Mouse (Mus musculus): ENCODE results near the gene Stk25. TPM values are rescaled to one million over a fixed set of nuclear protein-coding genes. Genes with fewer than 3 reads are reported as not detected.
A peak's percentile ranks its signal among the peaks of the same experiment; 100 is the strongest.

Gene Stk25
- total RNA-seq, 4 experiments from 2014 or later, result 378 to 407 (median 393) TPM

DNA sequence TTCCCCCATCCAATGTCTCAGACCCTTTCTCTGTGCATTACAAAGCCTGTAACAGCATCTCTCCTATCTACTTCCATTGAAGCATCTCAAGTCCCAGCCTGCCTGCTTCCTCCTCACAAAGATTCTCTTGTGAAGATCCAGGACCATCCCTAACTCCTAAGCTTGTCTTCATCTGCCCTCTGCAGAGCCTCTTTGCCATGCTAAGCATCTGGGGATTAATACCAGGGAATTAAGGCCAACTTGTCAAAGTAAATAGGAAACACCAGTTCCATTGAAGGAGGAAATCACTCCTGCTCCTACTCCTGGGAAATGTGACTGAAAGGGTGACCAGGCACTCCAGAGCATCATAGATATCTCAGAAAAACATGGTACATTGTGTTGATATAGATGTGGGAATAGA lies 11.5 kb upstream of the Stk25 start:
- DNase-seq (ENCODE audit: low spot score in 2 of 2), result no peak

- DNase-seq (ENCODE audit: low spot score in 2 of 2), result no peak
Measured at GRCm38 (mm10) chr1:93668791-93669548, 10.5 kb upstream of the Stk25 start.

GRCm38 (mm10) chr1:93667760-93668400 lies 9.4 kb upstream of the Stk25 start:
- DNase-seq (ENCODE audit: low spot score in 2 of 2), result no peak

DNA sequence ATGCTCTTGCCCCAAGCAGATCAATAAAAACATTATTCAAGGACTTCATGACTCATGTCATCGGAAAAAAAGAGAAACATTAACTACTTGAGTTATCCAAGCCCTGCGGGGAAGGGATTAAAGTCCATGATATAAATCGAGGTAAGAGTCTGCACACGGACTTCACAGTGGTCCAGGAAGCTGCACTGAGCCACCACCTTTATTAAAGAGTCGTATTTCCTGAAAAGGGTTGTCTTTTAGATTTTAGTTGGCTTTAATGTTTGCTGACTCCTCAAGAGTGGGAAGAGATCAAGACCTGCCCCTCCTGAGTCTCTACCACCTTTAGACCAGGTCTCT lies 1.5 kb downstream of the Stk25 start:
- no peak for DNase-seq (ENCODE audit: low spot score in 2 of 2)

DNA sequence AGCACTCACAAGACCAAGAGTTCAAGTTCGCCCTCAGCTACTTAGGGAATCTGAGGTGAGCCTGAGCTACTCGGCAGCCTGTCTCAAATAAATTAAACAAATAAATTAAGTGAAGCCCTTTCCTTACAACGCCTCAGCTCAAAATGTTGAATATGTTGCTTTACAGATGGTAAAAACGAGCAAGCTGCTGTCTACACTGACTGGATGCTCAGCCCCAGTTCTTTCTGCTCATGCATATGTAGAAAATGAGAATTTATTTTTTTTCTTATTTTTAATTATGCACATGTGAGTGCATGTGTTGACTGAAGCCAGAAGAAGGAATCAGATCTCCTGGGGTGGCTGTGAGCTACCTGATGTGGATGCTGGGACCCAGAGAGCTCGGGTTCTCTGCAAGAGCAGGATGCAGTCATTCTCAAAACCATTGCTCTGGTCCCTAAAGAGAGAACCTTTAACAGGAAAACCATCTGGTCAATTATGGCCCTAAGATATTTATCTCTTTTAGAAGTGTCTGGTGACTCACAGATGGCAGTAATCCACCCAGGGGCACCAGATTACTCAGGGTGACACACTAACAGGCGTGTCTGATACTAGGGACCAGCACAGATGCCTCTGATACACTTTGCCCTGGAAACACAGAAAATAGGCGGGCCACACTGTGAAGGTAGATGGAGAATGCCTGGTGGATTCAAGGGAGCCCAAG lies 2.0 kb downstream of the Stk25 start:
- no peak for DNase-seq (ENCODE audit: low spot score in 2 of 2)

- no peak for DNase-seq (ENCODE audit: low spot score in 2 of 2)
Measured at GRCm38 (mm10) chr1:93654798-93655197, 3.7 kb downstream of the Stk25 start.

DNA sequence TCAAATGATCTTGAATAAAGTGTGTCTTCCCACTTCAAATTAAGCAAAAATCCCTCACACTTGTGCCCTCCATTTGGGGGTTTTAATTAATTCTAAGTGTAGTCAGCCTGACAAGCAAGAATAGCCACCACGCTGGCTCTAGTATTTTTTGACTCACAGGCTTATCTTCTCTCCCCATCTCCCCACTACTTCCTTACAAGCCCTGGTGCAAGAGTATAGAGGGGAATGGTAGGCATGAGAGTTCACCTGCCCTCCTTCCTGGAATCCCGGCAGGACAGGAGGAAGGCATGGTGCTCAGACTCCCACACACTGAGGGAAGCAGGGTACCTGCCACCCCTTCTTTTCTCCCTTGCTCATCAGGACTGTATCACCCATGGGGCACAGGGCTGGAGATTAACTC lies 4.2 kb downstream of the Stk25 start:
- no peak for DNase-seq (ENCODE audit: low spot score in 2 of 2)

DNA sequence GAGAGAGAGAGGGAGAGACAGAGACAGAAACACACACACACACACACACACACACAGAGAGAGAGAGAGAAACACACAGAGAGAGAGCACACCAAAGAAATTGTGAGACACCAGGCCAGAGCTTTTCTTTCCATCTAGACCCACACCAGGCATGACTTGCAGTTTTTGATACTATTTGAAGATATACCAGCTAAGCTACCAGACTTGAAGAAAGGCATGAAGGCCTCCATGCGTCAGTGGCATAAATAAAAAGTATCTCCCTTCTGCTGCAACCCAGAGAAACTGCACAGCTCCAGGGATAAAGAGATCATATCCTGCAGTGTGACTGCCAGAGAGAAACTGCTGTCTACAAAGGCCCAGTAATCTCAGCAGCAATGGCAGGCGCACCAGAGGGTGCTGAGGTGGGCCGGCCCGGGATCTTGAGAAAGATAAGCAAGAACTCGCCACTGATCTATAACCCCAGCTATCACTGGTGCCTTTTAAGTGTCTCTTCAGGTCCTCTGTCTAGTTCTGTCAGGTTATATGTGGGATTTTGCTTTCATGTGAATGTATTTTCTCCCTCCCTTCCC lies 8.8 kb downstream of the Stk25 start:
- no peak for DNase-seq (ENCODE audit: low spot score in 2 of 2)

DNA sequence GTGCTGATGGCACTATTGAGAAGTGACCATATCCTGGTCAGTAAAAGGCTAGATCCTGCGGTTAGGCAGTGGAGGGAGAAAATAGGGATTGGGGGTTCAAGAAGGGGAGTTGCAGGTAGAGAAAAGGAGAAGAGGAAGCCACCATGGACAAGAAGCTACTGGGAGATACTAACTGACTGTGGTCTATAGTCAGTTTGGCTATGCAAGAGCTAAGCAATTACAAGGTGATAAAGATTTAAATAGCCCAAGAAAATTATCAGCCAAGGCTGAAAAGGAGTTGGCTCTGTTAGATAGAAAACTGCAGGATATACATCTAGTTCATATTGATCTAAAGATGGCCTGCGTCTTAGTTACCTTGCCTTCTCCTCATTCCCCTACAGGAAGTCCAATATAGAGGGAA lies 15.8 kb downstream of the Stk25 start:
- no peak for DNase-seq (ENCODE audit: low spot score in 2 of 2)

DNA sequence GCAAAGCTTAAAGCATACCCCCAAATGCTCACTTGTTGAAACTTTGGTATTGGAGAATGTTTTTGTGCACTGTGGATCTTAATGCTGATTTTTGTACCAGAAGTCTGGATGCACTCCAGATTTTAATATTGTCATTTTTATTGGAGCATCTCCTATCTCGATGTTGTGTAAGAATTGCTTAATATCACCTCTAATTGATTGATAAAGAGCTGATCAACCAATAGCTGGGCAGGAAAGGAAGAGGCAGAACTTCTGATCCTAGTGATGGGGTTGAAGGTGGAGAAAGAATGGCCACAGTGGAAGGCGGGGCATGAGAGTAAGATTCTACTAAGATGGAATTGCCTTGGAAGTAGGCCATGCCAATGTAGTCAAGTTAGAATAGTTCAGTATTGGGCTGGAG lies 16.5 kb downstream of the Stk25 start:
- DNase-seq (ENCODE audit: low spot score in 2 of 2), result no peak

DNA sequence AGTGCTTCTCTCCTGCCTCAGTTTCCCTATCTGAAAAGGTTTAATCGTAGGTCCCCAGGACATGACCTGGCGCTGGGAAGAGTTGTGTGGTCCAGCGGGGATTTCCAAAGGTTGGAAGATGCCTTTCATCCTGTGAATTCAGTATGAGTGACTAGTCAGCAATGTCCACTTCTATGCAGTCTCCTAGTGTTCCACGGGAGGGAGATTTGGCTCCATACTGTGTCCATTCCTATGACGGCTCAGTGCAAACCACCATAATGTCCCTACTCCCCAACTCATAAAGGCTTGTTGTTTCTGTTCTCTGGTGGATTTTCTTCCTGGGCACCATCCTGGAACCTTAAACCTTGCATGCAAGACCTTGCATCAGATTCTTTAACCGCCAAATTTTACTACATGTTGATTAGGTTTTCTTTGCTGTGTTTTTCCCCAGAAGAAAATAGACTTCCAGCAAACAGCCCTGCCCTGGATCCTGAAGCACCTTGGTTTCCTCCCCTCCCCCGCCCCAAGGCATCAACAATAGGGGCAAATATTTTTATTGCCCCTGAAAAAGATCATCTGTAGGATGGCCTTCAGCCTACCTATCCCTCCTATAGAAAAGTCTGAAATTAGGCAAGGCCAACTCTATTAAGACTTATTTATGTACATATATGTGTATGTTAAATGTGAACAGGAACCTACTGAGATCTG lies 22.1 kb downstream of the Stk25 start:
- DNase-seq (ENCODE audit: low spot score in 2 of 2), result no peak

DNA sequence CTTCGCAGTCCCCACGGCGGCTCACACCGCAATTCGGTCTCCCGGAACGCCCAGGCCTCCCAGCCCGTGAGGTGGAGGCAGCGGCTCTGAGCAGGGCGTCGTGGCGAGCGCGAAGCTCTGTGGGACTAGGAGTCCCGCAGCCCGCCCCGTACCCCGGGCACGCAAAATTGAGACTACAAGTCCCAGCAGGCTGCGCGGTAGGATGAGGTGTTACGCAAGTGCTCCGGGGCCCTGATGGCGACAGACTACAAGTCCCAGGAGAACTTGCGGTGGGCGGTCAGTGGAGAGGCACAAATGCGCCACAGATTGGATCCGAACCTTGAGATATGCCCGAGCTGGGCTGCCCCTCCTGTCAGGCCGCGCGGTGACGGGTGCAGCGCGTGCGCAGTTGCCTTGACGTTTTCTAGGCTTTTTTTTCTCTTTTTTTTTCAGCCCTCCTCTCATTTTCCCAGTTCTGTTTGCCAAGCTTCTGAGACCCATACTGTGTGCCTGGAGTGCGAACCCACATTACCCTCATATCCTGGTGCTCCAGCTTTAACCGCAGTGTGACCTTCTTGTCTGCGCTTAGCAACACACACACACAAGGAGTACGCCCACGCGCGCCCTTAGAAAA lies 22.8 kb downstream of the Stk25 start:
- DNase-seq (ENCODE audit: low spot score in 2 of 2), result peak; percentile 99 to 100

GRCm38 (mm10) chr1:93635091-93635579 lies 23.3 kb downstream of the Stk25 start:
- DNase-seq (ENCODE audit: low spot score in 2 of 2), result peak; percentile 50 to 56

- DNase-seq (ENCODE audit: low spot score in 2 of 2), result peak; percentile 67
Measured at GRCm38 (mm10) chr1:93634481-93634891, 24.0 kb downstream of the Stk25 start.

DNA sequence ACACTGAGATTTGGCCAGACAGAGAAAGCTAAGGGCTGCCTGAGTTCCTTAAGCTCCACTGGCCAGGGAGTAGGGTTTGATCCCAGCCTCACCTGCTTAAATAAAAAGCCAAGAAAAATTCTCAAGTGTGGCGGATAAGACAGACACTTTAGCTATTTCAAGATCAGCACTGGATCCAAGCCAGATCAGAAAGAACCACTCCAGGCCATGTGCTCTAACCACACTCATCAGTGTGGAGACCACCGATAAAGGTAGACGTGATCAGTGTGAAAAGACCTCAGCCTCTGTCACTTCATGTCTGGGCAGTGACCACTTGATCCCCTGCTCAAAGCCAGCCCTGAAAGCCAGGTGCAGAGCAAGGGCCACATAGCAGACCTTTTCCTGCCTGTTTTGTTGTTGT lies 25.7 kb downstream of the Stk25 start:
- no peak for DNase-seq (ENCODE audit: low spot score in 2 of 2)

GRCm38 (mm10) chr1:93630796-93631195 lies 27.7 kb downstream of the Stk25 start:
- DNase-seq (ENCODE audit: low spot score in 2 of 2), result no peak

GRCm38 (mm10) chr1:93624502-93624901 lies 34.0 kb downstream of the Stk25 start:
- no peak for DNase-seq (ENCODE audit: low spot score in 2 of 2)

- no peak for DNase-seq (ENCODE audit: low spot score in 2 of 2)
Measured at GRCm38 (mm10) chr1:93618948-93619347, 39.5 kb downstream of the Stk25 start.

DNA sequence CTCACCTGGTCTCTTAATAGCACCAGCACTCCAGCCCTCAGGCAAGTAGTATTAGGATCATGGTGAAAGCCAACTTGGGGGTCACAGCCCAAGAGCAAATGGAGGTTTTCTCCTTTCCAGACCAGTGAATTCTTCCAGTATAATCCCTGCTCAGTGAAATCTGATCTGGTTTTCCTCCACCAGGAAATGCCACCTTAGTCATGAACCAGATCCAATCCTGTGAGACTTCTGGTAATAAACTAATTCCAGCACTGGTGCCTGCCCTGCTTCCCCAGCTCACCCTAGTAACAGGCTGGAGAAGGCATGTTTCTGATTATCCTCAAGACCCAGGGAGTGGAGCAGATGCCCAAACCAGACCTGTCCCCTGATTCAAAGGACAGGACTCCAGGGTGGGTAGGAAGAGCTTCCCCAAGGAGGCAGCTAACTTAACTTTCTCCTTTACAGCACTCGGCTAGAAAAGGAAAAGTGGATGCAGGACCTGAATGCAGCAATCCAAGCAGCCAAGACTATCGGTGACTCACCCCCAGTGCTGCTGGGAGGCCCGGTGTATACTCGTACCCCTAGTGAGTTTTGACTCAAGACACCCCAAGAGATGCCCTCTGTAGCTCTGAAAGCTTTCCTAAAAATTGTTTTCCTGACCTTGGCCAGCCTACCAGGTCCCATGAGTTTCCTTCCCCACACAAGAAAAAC lies 40.3 kb downstream of the Stk25 start:
- no peak for DNase-seq (ENCODE audit: low spot score in 2 of 2)

- DNase-seq (ENCODE audit: low spot score in 2 of 2), result no peak
Measured at GRCm38 (mm10) chr1:93609762-93610161, 48.7 kb downstream of the Stk25 start.

Measured in layer of hippocampus, adult 8-10 months (tissue).